Mouse (Mus musculus) G1E (cell line): ENCODE measurements at regions not wholly inside any gene's neighbourhood (a gene's known extent, or its start where the extent isn't known, plus 50 kb on each side); places are given as distances from the start of the nearest gene placed in this dataset.

ENCODE experiments used
- CTCF ChIP-seq: IDR thresholded peaks from 2 replicates; pipeline ENCODE4 v1.5.1; 2012; ENCODE audit warnings: low read depth, low read length, inconsistent platforms, mixed read lengths
- GATA1 ChIP-seq: IDR thresholded peaks from 2 replicates; pipeline ENCODE4 v1.6.1; 2012; ENCODE audit warnings: borderline replicate concordance, low read length, inconsistent platforms, mixed read lengths

- TF ChIP-seq CTCF (no peak), GATA1 (no peak)
Measured at GRCm38 (mm10) chr1:77568081-77568480, 53.2 kb upstream of the Epha4 start.
